Mouse (Mus musculus) erythroblast, embryonic 14.5 days (primary cell): ENCODE results near the gene Fam168a.

Experiments
- GATA1 ChIP-seq: IDR thresholded peaks from 2 replicates; pipeline ENCODE4 v1.6.1; 2012; ENCODE audit warnings: low read length, inconsistent platforms, mixed read lengths
- TAL1 ChIP-seq: IDR thresholded peaks from 3 replicates; pipeline ENCODE4 v1.6.1; 2012; ENCODE audit warnings: low read length, inconsistent platforms, mixed read lengths

GRCm38 (mm10) chr7:100847131-100847530 is 140.7 kb downstream of the Fam168a start:
- TF ChIP-seq GATA1: no peak
- TF ChIP-seq TAL1: no peak
